Mouse (Mus musculus) CH12.LX (cell line): ENCODE measurements around the gene Aph1a. TPM values are rescaled to one million over a fixed set of nuclear protein-coding genes. Genes with fewer than 3 reads are reported as not detected.
A peak's percentile ranks its signal among the peaks of the same experiment; 100 is the strongest.

Experiments
- DNase-seq: peaks from one replicate; pipeline ENCODE4 v3.0.0-alpha.2; 2013; ENCODE audit errors: extremely low read depth
- H3K27ac ChIP-seq: 2 replicates; pipeline ENCODE4 v1.5.1; 2012; ENCODE audit warnings: low read depth, mild to moderate bottlenecking, control low read depth, moderate library complexity; ENCODE audit not compliant: insufficient read depth
- H3K27me3 ChIP-seq: replicated peaks from 2 replicates; pipeline ENCODE3; 2012; ENCODE audit warnings: inconsistent platforms
- H3K36me3 ChIP-seq, 2 experiments: replicated peaks in 1 of 2; 2 replicates each; pipeline versions ENCODE3 to v1.6.1; 2012; ENCODE audit warnings: inconsistent platforms in 1 of 2, low read length in 1 of 2, mild to moderate bottlenecking in 1 of 2, mixed read lengths in 1 of 2, moderate library complexity in 1 of 2; ENCODE audit not compliant: control insufficient read depth in 1 of 2, insufficient read depth in 1 of 2
- H3K4me1 ChIP-seq, 2 experiments: 2 replicates each; pipeline ENCODE4 v1.6.1; 2012; ENCODE audit warnings: inconsistent platforms in 1 of 2, moderate library complexity in 1 of 2; ENCODE audit not compliant: insufficient read depth in 2 of 2, control insufficient read depth in 1 of 2
- H3K4me2 ChIP-seq: 2 replicates; pipeline ENCODE4 v1.6.1; 2012; ENCODE audit warnings: low read depth, mild to moderate bottlenecking, control low read depth; ENCODE audit not compliant: poor library complexity, insufficient read depth, severe bottlenecking
- H3K4me3 ChIP-seq, 3 experiments: fragments of 150-350 bp in 1 of 3; sonication (generic) in 1 of 3; replicated peaks in 1 of 3; 2 replicates each; pipeline versions ENCODE3 to v1.5.1; 2011 to 2012; ENCODE audit warnings: low read depth in 2 of 3, low read length in 2 of 3, mild to moderate bottlenecking in 2 of 3, moderate library complexity in 2 of 3, control low read depth in 1 of 3, improper control_type of control experiment in 1 of 3, inconsistent platforms in 1 of 3, mixed read lengths in 1 of 3; ENCODE audit not compliant: poor library complexity in 1 of 3
- H3K79me2 ChIP-seq: replicated peaks from 2 replicates; pipeline ENCODE4 v1.6.1; 2012; ENCODE audit warnings: mild to moderate bottlenecking, moderate library complexity; ENCODE audit not compliant: control insufficient read depth, poor library complexity, insufficient read depth, severe bottlenecking; ENCODE audit errors: extremely low read depth
- H3K9ac ChIP-seq: 2 replicates; pipeline ENCODE4 v1.6.1; 2012; ENCODE audit warnings: low read depth, mild to moderate bottlenecking, control low read depth, moderate library complexity; ENCODE audit not compliant: insufficient read depth
- H3K9me3 ChIP-seq: replicated peaks from 2 replicates; pipeline ENCODE3; 2012; ENCODE audit warnings: low read length, inconsistent platforms, mixed read lengths
- BHLHE40 ChIP-seq: IDR thresholded peaks from 2 replicates; pipeline ENCODE4 v1.6.1; 2011; ENCODE audit warnings: mild to moderate bottlenecking, low read depth, low read length, improper control_type of control experiment
- CHD1 ChIP-seq: IDR thresholded peaks from 2 replicates; pipeline ENCODE4 v1.6.1; 2012; ENCODE audit warnings: low read depth, low read length, improper control_type of control experiment, inconsistent platforms
- CHD2 ChIP-seq: IDR thresholded peaks from 2 replicates; pipeline ENCODE4 v1.6.1; 2011; ENCODE audit warnings: low read length, improper control_type of control experiment
- ELF1 ChIP-seq: IDR thresholded peaks from 2 replicates; pipeline ENCODE4 v1.6.1; 2014; ENCODE audit warnings: low read depth, mild to moderate bottlenecking, inconsistent platforms, low read length, improper control_type of control experiment
- IRF4 ChIP-seq: IDR thresholded peaks from 2 replicates; pipeline ENCODE4 v1.6.1; 2014; ENCODE audit warnings: low read depth, mild to moderate bottlenecking, inconsistent platforms, low read length, improper control_type of control experiment
- JUN ChIP-seq: IDR thresholded peaks from 2 replicates; pipeline ENCODE4 v1.6.1; 2011; ENCODE audit warnings: low read depth, mild to moderate bottlenecking, low read length, improper control_type of control experiment, moderate library complexity; ENCODE audit not compliant: insufficient read depth
- JUND ChIP-seq: conservative IDR thresholded peaks from 2 replicates; pipeline ENCODE4 v1.6.1; 2011; ENCODE audit warnings: low read depth, low read length, improper control_type of control experiment
- MAX ChIP-seq: IDR thresholded peaks from 2 replicates; pipeline ENCODE4 v1.6.1; 2011; ENCODE audit warnings: low read length, improper control_type of control experiment
- MAZ ChIP-seq: IDR thresholded peaks from 2 replicates; pipeline ENCODE4 v1.6.1; 2012; ENCODE audit warnings: low read depth, mild to moderate bottlenecking, inconsistent platforms, low read length, improper control_type of control experiment, moderate library complexity
- NELFE ChIP-seq: IDR thresholded peaks from 2 replicates; pipeline ENCODE4 v1.6.1; 2011; ENCODE audit warnings: low read depth, low read length, improper control_type of control experiment
- POLR2A ChIP-seq: IDR thresholded peaks from 2 replicates; pipeline ENCODE4 v1.6.1; 2011; ENCODE audit warnings: low read depth, mild to moderate bottlenecking, improper control_type of control experiment, low read length
- POLR2AphosphoS2 ChIP-seq: IDR thresholded peaks from 2 replicates; pipeline ENCODE4 v1.6.1; 2011; ENCODE audit warnings: low read depth, low read length, improper control_type of control experiment
- RCOR1 ChIP-seq: conservative IDR thresholded peaks from 2 replicates; pipeline ENCODE4 v1.6.1; 2012; ENCODE audit warnings: low read depth, mild to moderate bottlenecking, inconsistent platforms, low read length, improper control_type of control experiment
- SIN3A ChIP-seq: IDR thresholded peaks from 2 replicates; pipeline ENCODE4 v1.6.1; 2012; ENCODE audit warnings: low read length, improper control_type of control experiment, inconsistent platforms
- SMC3 ChIP-seq: IDR thresholded peaks from 2 replicates; pipeline ENCODE4 v1.6.1; 2011; ENCODE audit warnings: low read depth, low read length, improper control_type of control experiment
- TBP ChIP-seq: conservative IDR thresholded peaks from 2 replicates; pipeline ENCODE4 v1.6.1; 2011; ENCODE audit warnings: low read depth, low read length, improper control_type of control experiment
- TCF12 ChIP-seq: IDR thresholded peaks from 2 replicates; pipeline ENCODE4 v1.6.1; 2014; ENCODE audit warnings: low read depth, mild to moderate bottlenecking, inconsistent platforms, low read length, improper control_type of control experiment
- USF1 ChIP-seq: IDR thresholded peaks from 2 replicates; pipeline ENCODE4 v1.6.1; 2014; ENCODE audit warnings: low read depth, mild to moderate bottlenecking, inconsistent platforms, low read length, improper control_type of control experiment
- USF2 ChIP-seq: conservative IDR thresholded peaks from 2 replicates; pipeline ENCODE4 v1.6.1; 2011; ENCODE audit warnings: low read depth, low read length, improper control_type of control experiment
- ZC3H11A ChIP-seq: IDR thresholded peaks from 2 replicates; pipeline ENCODE4 v1.6.1; 2012; ENCODE audit warnings: low read depth, mild to moderate bottlenecking, inconsistent platforms, low read length, improper control_type of control experiment
- ZKSCAN1 ChIP-seq: IDR thresholded peaks from 2 replicates; pipeline ENCODE4 v1.6.1; 2012; ENCODE audit warnings: low read depth, inconsistent platforms, low read length, improper control_type of control experiment, borderline replicate concordance
- dilution Hi-C: fragments of 300-500 bp; cut with MboI; formaldehyde crosslinking; loops from 2 replicates; pipeline ENCODE4 v1.14.3; 2020; ENCODE audit warnings: low sequenced_read_pairs; ENCODE audit not compliant: extremely low pct_unique_long_range_greater_than_20kb, extremely low pct_ligation_motif_present
- in situ Hi-C: fragments of 300-500 bp; cut with MboI; formaldehyde crosslinking; loops from 3 replicates; pipeline ENCODE4 v1.14.3; 2019; ENCODE audit warnings: low sequenced_read_pairs, low pct_ligation_motif_present, low pct_unique_long_range_greater_than_20kb, mixed read lengths
- polyA plus RNA-seq: library from polyadenylated mRNA; unstranded; fragments of >175 nt; gene quantifications from 2 replicates; pipeline ENCODE4 v1.2.1, GENCODE M21; 2012; ENCODE audit warnings: low read depth; ENCODE audit not compliant: insufficient read length
- total RNA-seq, 2 experiments: library from RNA; depleted of rRNA; stranded (reverse); fragments of 300-350 nt in 1 of 2; fragments of >200 nt in 1 of 2; gene quantifications; 2 replicates each; pipeline ENCODE4 v1.2.3; 2012 to 2014

Aph1a gene
- total and polyA plus RNA-seq, 3 experiments: 46.6 to 69.4 (median 59.9) TPM

- TF ChIP-seq CHD2: peak; percentile 37; the same call in 1 of the 2 replicates
- no peak for TF ChIP-seq ZC3H11A
- TF ChIP-seq POLR2AphosphoS2: peak; percentile 92
- peak; percentile 97 for TF ChIP-seq USF1
- peak; percentile 92 for TF ChIP-seq USF2
- peak; percentile 94 for TF ChIP-seq TCF12
- TF ChIP-seq SIN3A: peak; percentile 93
- no peak for TF ChIP-seq RCOR1
- TF ChIP-seq TBP: peak; percentile 82
- peak; percentile 99 for TF ChIP-seq MAX
- TF ChIP-seq BHLHE40: peak; percentile 99
- no peak for TF ChIP-seq JUND
- TF ChIP-seq, all 38 proteins: peak for 25
These were observed 38.2 kb upstream of the Aph1a start, which contains the start of gene Prpf3 (continued) for GRCm38 (mm10) chr3:95855502-95856089.

GRCm38 (mm10) chr3:95856115-95856514, 37.7 kb upstream of the Aph1a start:
- Histone ChIP-seq H3K27me3 (no peaks in the 10 kb centered on the region), H3K9me3 (no peaks in the 10 kb centered on the region), H3K27ac (no peak overlapping the region), H3K4me3 (peak overlapping the region in 1 of 3 experiments; percentile 78), H3K79me2 (peaks cover 22% of the 10 kb centered on the region), H3K4me1 (peaks cover 0 to 13% of the 10 kb centered on the region in 2 experiments; a peak in 1 of 4 replicates), H3K36me3 (peaks cover 18 to 34% of the 10 kb centered on the region in 2 experiments), H3K9ac (peak overlapping the region; percentile 26; the same call in 1 of the 2 replicates), H3K4me2 (peak overlapping the region; percentile 38)
- dilution Hi-C loops (no loop called here), in situ Hi-C loops (loop anchor here (10.0 kb wide), 1 partner anchor 199 kb away; the partner anchor contains the start of gene Vps45)
- no peak for DNase-seq
- TF ChIP-seq MAZ (no peak), CHD1 (no peak), USF2 (no peak), JUN (no peak), POLR2AphosphoS2 (no peak), CHD2 (no peak), TBP (no peak), SMC3 (no peak), TCF12 (no peak), ZKSCAN1 (no peak), IRF4 (no peak), RCOR1 (no peak), POLR2A (no peak), ELF1 (no peak), NELFE (no peak)
- TF ChIP-seq, all 38 proteins: peak for 0
